Mouse (Mus musculus) intestine, embryonic 14.5 days (tissue): ENCODE results near the gene Gpr39. TPM values are rescaled to one million over a fixed set of nuclear protein-coding genes. Genes with fewer than 3 reads are reported as not detected.

Experiments
- ATAC-seq: fragments of 200-750 bp; cut with Nextera tagmentation; replicated peaks from 2 replicates; pipeline ENCODE4 v1.8.0; 2017; ENCODE audit warnings: low read depth, moderate number of reproducible peaks, moderate TSS enrichment, moderate library complexity; ENCODE audit not compliant: low FRiP score, low TSS enrichment
- DNase-seq: peaks from one replicate; pipeline ENCODE4 v3.0.0-alpha.2; 2018; ENCODE audit warnings: low spot score
- H3K27ac ChIP-seq: fragments of 300-500 bp; sonication (generic); 2 replicates; pipeline ENCODE4 v1.5.1; 2014; ENCODE audit warnings: low read depth, mild to moderate bottlenecking, control low read depth
- H3K27me3 ChIP-seq: fragments of 300-500 bp; sonication (generic); replicated peaks from 2 replicates; pipeline ENCODE4 v1.6.1; 2014; ENCODE audit warnings: low read length, control low read depth; ENCODE audit not compliant: control insufficient read depth, insufficient read depth
- H3K36me3 ChIP-seq: fragments of 300-500 bp; sonication (generic); 2 replicates; pipeline ENCODE4 v1.6.1; 2014; ENCODE audit warnings: low read length, control low read depth; ENCODE audit not compliant: control insufficient read depth, insufficient read depth
- H3K4me1 ChIP-seq: fragments of 300-500 bp; sonication (generic); replicated peaks from 2 replicates; pipeline ENCODE4 v1.6.1; 2014; ENCODE audit warnings: low read length, control low read depth, mixed read lengths; ENCODE audit not compliant: control insufficient read depth, insufficient read depth
- H3K4me2 ChIP-seq: fragments of 300-500 bp; sonication (generic); 2 replicates; pipeline ENCODE4 v1.6.1; 2014; ENCODE audit warnings: low read length
- H3K4me3 ChIP-seq: fragments of 300-500 bp; sonication (generic); 2 replicates; pipeline ENCODE4 v1.5.1; 2014; ENCODE audit warnings: low read depth, low read length, control low read depth, mixed read lengths
- H3K9ac ChIP-seq: fragments of 300-500 bp; sonication (generic); 2 replicates; pipeline ENCODE4 v1.6.1; 2014; ENCODE audit warnings: mild to moderate bottlenecking, low read length
- H3K9me3 ChIP-seq: fragments of 300-500 bp; sonication (generic); 2 replicates; pipeline ENCODE4 v1.6.1; 2016; ENCODE audit warnings: low read length, control low read depth; ENCODE audit not compliant: control insufficient read depth
- WGBS: fragments of 180-500 bp; shearing (Covaris S2); extraction: QIAGEN DNeasy Blood & Tissue Kit; methylation state at CpG from one replicate; pipeline ENCODE4 v1.1.7; 2014; 5-methylcytosine and 5-hydroxymethylcytosine counted together
- polyA plus RNA-seq: library from polyadenylated mRNA; unstranded; fragments of >200 nt; fragmentation: Nextera tagmentation; extraction: Ambion mirVana; gene quantifications from 2 replicates; pipeline ENCODE4 v1.2.1, GENCODE M21; 2014

Gene Gpr39
- polyA plus RNA-seq, 1 experiment from 2014 or later: 6.3 TPM

GRCm38 (mm10) chr1:125679522-125680077 is 2.8 kb downstream of the Gpr39 start:
- no peak overlapping the region for H3K9ac ChIP-seq
- ATAC-seq (no peak), DNase-seq (no peak)
- no peaks in the 10 kb centered on the region for H3K36me3 ChIP-seq
- no peaks in the 10 kb centered on the region for H3K27me3 ChIP-seq
- H3K27ac ChIP-seq: no peak overlapping the region
- H3K4me1 ChIP-seq: no peaks in the 10 kb centered on the region
- H3K4me3 ChIP-seq: no peak overlapping the region
- H3K4me2 ChIP-seq: no peak overlapping the region
- H3K9me3 ChIP-seq: no peaks in the 10 kb centered on the region
- WGBS: 68% methylated on average over 4 of the region's 4 CpGs

- H3K9me3 ChIP-seq: no peaks in the 10 kb centered on the region
- 78% methylated on average over 3 of the region's 3 CpGs for WGBS
- H3K4me3 ChIP-seq: no peak overlapping the region
- H3K27ac ChIP-seq: no peak overlapping the region
- no peak for ATAC-seq
- no peaks in the 10 kb centered on the region for H3K36me3 ChIP-seq
- no peak overlapping the region for H3K9ac ChIP-seq
- H3K4me1 ChIP-seq: no peaks in the 10 kb centered on the region
- no peak for DNase-seq
- no peak overlapping the region for H3K4me2 ChIP-seq
- H3K27me3 ChIP-seq: no peaks in the 10 kb centered on the region
Observed at GRCm38 (mm10) chr1:125684423-125684822, 7.6 kb downstream of the Gpr39 start.

- ATAC-seq: no peak
- Histone ChIP-seq H3K27ac (no peak overlapping the region), H3K27me3 (no peaks in the 10 kb centered on the region), H3K9me3 (no peaks in the 10 kb centered on the region), H3K4me3 (no peak overlapping the region), H3K9ac (no peak overlapping the region), H3K4me2 (no peak overlapping the region), H3K36me3 (no peaks in the 10 kb centered on the region), H3K4me1 (no peaks in the 10 kb centered on the region)
- 72% methylated on average over 1 of the region's 1 CpGs for WGBS
- DNase-seq: no peak
Observed at GRCm38 (mm10) chr1:125685304-125685703, 8.5 kb downstream of the Gpr39 start.

GRCm38 (mm10) chr1:125687701-125688420 is 11.1 kb downstream of the Gpr39 start:
- 77% methylated on average over 13 of the region's 13 CpGs for WGBS
- DNase-seq: no peak
- ATAC-seq: no peak

GRCm38 (mm10) chr1:125693541-125693940 is 16.7 kb downstream of the Gpr39 start:
- Histone ChIP-seq H3K27ac (no peak overlapping the region), H3K4me2 (no peak overlapping the region), H3K36me3 (no peaks in the 10 kb centered on the region), H3K9me3 (no peaks in the 10 kb centered on the region), H3K9ac (no peak overlapping the region), H3K4me3 (no peak overlapping the region), H3K4me1 (0 out of 2 replicates have a peak, but pooled peaks cover 3% of the 10 kb centered on the region), H3K27me3 (no peaks in the 10 kb centered on the region)
- ATAC-seq (no peak), DNase-seq (no peak)

More at GRCm38 (mm10) chr1:125687701-125688420, 11.1 kb downstream of the Gpr39 start:
- Histone ChIP-seq H3K27ac (no peak overlapping the region), H3K4me3 (no peak overlapping the region), H3K9me3 (no peaks in the 10 kb centered on the region), H3K27me3 (no peaks in the 10 kb centered on the region), H3K4me2 (no peak overlapping the region), H3K36me3 (no peaks in the 10 kb centered on the region), H3K4me1 (no peaks in the 10 kb centered on the region), H3K9ac (no peak overlapping the region)

- DNase-seq (no peak), ATAC-seq (peak; percentile 64; the same call in 1 of the 2 replicates)
- H3K9ac ChIP-seq: no peak overlapping the region
- H3K36me3 ChIP-seq: no peaks in the 10 kb centered on the region
- no peaks in the 10 kb centered on the region for H3K27me3 ChIP-seq
- H3K4me2 ChIP-seq: no peak overlapping the region
- H3K4me1 ChIP-seq: 0 out of 2 replicates have a peak, but pooled peaks cover 3% of the 10 kb centered on the region
- no peak overlapping the region for H3K4me3 ChIP-seq
- H3K9me3 ChIP-seq: no peaks in the 10 kb centered on the region
- no peak overlapping the region for H3K27ac ChIP-seq
- WGBS: 69% methylated on average over 5 of the region's 5 CpGs
Observed at GRCm38 (mm10) chr1:125694338-125694737, 17.5 kb downstream of the Gpr39 start.

GRCm38 (mm10) chr1:125701101-125701590 is 24.4 kb downstream of the Gpr39 start:
- ATAC-seq: 0 out of 2 replicates have a peak, but pooled peaks have one; percentile 33

GRCm38 (mm10) chr1:125701773-125702172 is 25.0 kb downstream of the Gpr39 start:
- Histone ChIP-seq H3K4me3 (no peak overlapping the region), H3K9ac (no peak overlapping the region), H3K27me3 (no peaks in the 10 kb centered on the region), H3K4me2 (no peak overlapping the region), H3K9me3 (no peaks in the 10 kb centered on the region), H3K27ac (no peak overlapping the region), H3K36me3 (no peaks in the 10 kb centered on the region), H3K4me1 (no peaks in the 10 kb centered on the region)
- WGBS: 73% methylated on average over 7 of the region's 7 CpGs
- DNase-seq (no peak), ATAC-seq (peak; percentile 85)

More at GRCm38 (mm10) chr1:125701101-125701590, 24.4 kb downstream of the Gpr39 start:
- no peaks in the 10 kb centered on the region for H3K4me1 ChIP-seq
- no peaks in the 10 kb centered on the region for H3K9me3 ChIP-seq
- no peak overlapping the region for H3K4me3 ChIP-seq
- H3K4me2 ChIP-seq: no peak overlapping the region
- H3K9ac ChIP-seq: no peak overlapping the region
- no peaks in the 10 kb centered on the region for H3K36me3 ChIP-seq
- no peak for DNase-seq
- WGBS: 85% methylated on average over 4 of the region's 4 CpGs
- no peak overlapping the region for H3K27ac ChIP-seq
- no peaks in the 10 kb centered on the region for H3K27me3 ChIP-seq
